Comparison of ENCODE assay signal across 9 mouse cellular contexts in genomic region chr9:121162789-121163188, GRCm38 (mm10).
DNase-seq lines count a peak whose midpoint lies in the region; ATAC-seq and TF ChIP-seq lines count a peak whose summit lies in the region.
"Had no signal": no experiment of that assay in that cellular context is flagged by ENCODE, and none has a peak within 500 bp of the region (broad histone marks: within the 10 kb centered on the region; RNA-seq: fewer than 3 reads in every experiment).

No protein-coding gene starts in this region.

- peak; percentile 53 for DNase-seq in forebrain, postnatal 0 days
- DNase-seq in midbrain, embryonic 11.5 days (ENCODE audit: low spot score, missing footprints): peak; percentile 81
- peak; percentile 12 for DNase-seq in c-Kit-positive CD71-positive TER-119-positive erythroid progenitor cells, embryonic 14.5 days (ENCODE audit: low spot score)
- DNase-seq in lung, postnatal 25 days (ENCODE audit: low spot score): peak; percentile 20
- DNase-seq in ovary, postnatal 14 days (ENCODE audit: low spot score): no peak
- DNase-seq in layer of hippocampus, postnatal 14 days (ENCODE audit: low spot score in 2 of 2): no peak

- H3K27ac ChIP-seq in forebrain, postnatal 0 days (ENCODE audit: low read depth, low read length): no peak overlapping the region
- no peak overlapping the region for H3K27ac ChIP-seq in forebrain, embryonic 15.5 days (replicated peaks)
- no peak overlapping the region for H3K27ac ChIP-seq in midbrain, embryonic 11.5 days (ENCODE audit: low read depth, low read length)
- H3K27ac ChIP-seq in midbrain, embryonic 13.5 days: no peak overlapping the region
- H3K27ac ChIP-seq: neural tube, embryonic 12.5 days had no signal

- H3K4me2 ChIP-seq in forebrain, postnatal 0 days (ENCODE audit: low read depth): no peak overlapping the region
- H3K4me2 ChIP-seq in forebrain, embryonic 15.5 days (replicated peaks): no peak overlapping the region
- H3K4me2 ChIP-seq in midbrain, embryonic 11.5 days: no peak overlapping the region
- H3K4me2 ChIP-seq in midbrain, embryonic 13.5 days (replicated peaks): no peak overlapping the region
- H3K4me2 ChIP-seq: neural tube, embryonic 12.5 days had no signal

- H3K9me3 ChIP-seq in forebrain, postnatal 0 days (ENCODE audit: low read length): no peaks in the 10 kb centered on the region
- no peaks in the 10 kb centered on the region for H3K9me3 ChIP-seq in forebrain, embryonic 15.5 days
- no peaks in the 10 kb centered on the region for H3K9me3 ChIP-seq in midbrain, embryonic 11.5 days (ENCODE audit: control insufficient read depth, low read length)
- no peaks in the 10 kb centered on the region for H3K9me3 ChIP-seq in midbrain, embryonic 13.5 days
- H3K9me3 ChIP-seq: neural tube, embryonic 12.5 days had no signal

- H3K4me3 ChIP-seq in forebrain, postnatal 0 days (ENCODE audit: low read depth, low read length): no peak overlapping the region
- H3K4me3 ChIP-seq in forebrain, embryonic 15.5 days: no peak overlapping the region
- H3K4me3 ChIP-seq in midbrain, embryonic 11.5 days (ENCODE audit: low read depth, low read length): no peak overlapping the region
- no peak overlapping the region for H3K4me3 ChIP-seq in midbrain, embryonic 13.5 days (replicated peaks)
- H3K4me3 ChIP-seq: neural tube, embryonic 12.5 days had no signal

- no peaks in the 10 kb centered on the region for H3K4me1 ChIP-seq in forebrain, postnatal 0 days (ENCODE audit: insufficient read depth)
- H3K4me1 ChIP-seq in forebrain, embryonic 15.5 days: peaks cover 3% of the 10 kb centered on the region
- peaks cover 3% of the 10 kb centered on the region; the same call in 1 of the 2 replicates for H3K4me1 ChIP-seq in midbrain, embryonic 11.5 days (ENCODE audit: control insufficient read depth, insufficient read depth, low read length)
- peaks cover 5% of the 10 kb centered on the region; the same call in 1 of the 2 replicates for H3K4me1 ChIP-seq in midbrain, embryonic 13.5 days (replicated peaks)
- H3K4me1 ChIP-seq: neural tube, embryonic 12.5 days had no signal

- no peak overlapping the region for H3K9ac ChIP-seq in forebrain, postnatal 0 days
- no peak overlapping the region for H3K9ac ChIP-seq in forebrain, embryonic 15.5 days (replicated peaks)
- no peak overlapping the region for H3K9ac ChIP-seq in midbrain, embryonic 11.5 days (ENCODE audit: low read length)
- H3K9ac ChIP-seq in midbrain, embryonic 13.5 days (replicated peaks): no peak overlapping the region
- H3K9ac ChIP-seq: neural tube, embryonic 12.5 days had no signal

- TF ChIP-seq CTCF in forebrain, postnatal 0 days (IDR thresholded peaks at IDR 0.05; ENCODE audit: low read depth): peak; percentile 65

- WGBS in forebrain, postnatal 0 days: 59% methylated on average over 5 of the region's 5 CpGs
- 49% methylated on average over 5 of the region's 5 CpGs for WGBS in forebrain, embryonic 15.5 days
- whole genome bisulfite sequencing in midbrain, embryonic 11.5 days: 64% methylated on average over 5 of the region's 5 CpGs
- whole genome bisulfite sequencing in midbrain, embryonic 13.5 days: 51% methylated on average over 5 of the region's 5 CpGs

- no peak for ATAC-seq in forebrain, postnatal 0 days
- ATAC-seq in forebrain, embryonic 15.5 days (replicated peaks): no peak
- ATAC-seq in midbrain, embryonic 11.5 days (ENCODE audit: low FRiP score): no peak
- no peak for ATAC-seq in midbrain, embryonic 13.5 days

- H3K27me3 ChIP-seq in forebrain, postnatal 0 days (ENCODE audit: insufficient read depth, low read length): no peaks in the 10 kb centered on the region
- no peaks in the 10 kb centered on the region for H3K27me3 ChIP-seq in forebrain, embryonic 15.5 days
- H3K27me3 ChIP-seq in midbrain, embryonic 11.5 days (ENCODE audit: control insufficient read depth, insufficient read depth, low read length): no peaks in the 10 kb centered on the region
- no peaks in the 10 kb centered on the region for H3K27me3 ChIP-seq in midbrain, embryonic 13.5 days
- H3K27me3 ChIP-seq: neural tube, embryonic 12.5 days had no signal

- no peaks in the 10 kb centered on the region for H3K36me3 ChIP-seq in forebrain, postnatal 0 days (ENCODE audit: insufficient read depth)
- no peaks in the 10 kb centered on the region for H3K36me3 ChIP-seq in forebrain, embryonic 15.5 days
- H3K36me3 ChIP-seq in midbrain, embryonic 11.5 days (ENCODE audit: control insufficient read depth, insufficient read depth, low read length): no peaks in the 10 kb centered on the region
- peaks cover 6% of the 10 kb centered on the region; the same call in 1 of the 2 replicates for H3K36me3 ChIP-seq in midbrain, embryonic 13.5 days
- H3K36me3 ChIP-seq: neural tube, embryonic 12.5 days had no signal

Comparison
In these comparisons a context has a peak if more than half of its experiments do, and no peak if none do; other contexts are left out.
1. DNase-seq: peak in forebrain, postnatal 0 days (single experiment), midbrain, embryonic 11.5 days (single experiment), c-Kit-positive CD71-positive TER-119-positive erythroid progenitor cells, embryonic 14.5 days (single experiment) and lung, postnatal 25 days (single experiment); none in ovary, postnatal 14 days (single experiment) and layer of hippocampus, postnatal 14 days (0 of 2).